Mouse (Mus musculus): ENCODE data around the gene Ccdc6.

The Ccdc6 gene

DNA sequence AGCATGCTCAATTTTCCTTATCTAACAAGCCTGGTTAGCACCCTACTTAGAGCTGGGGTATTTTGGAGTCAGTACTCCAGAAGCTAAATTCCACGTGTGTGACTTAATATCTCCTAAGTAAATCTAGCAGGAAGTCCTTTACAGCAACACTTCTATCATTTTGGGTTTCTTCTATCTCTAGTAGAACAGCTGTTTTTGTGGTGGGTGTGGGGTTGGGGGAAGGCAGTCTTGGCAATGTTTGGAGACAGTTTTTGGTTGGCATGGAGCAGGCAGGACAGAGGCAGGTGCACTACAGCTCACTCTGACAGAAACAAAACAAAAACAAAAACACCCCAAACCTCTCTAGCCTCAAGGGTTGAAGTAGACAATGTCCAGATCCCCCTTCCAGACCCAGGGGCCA, 3.1 kb upstream of the Ccdc6 start:
- no peak for DNase-seq (ENCODE audit: low spot score in 2 of 2)

DNA sequence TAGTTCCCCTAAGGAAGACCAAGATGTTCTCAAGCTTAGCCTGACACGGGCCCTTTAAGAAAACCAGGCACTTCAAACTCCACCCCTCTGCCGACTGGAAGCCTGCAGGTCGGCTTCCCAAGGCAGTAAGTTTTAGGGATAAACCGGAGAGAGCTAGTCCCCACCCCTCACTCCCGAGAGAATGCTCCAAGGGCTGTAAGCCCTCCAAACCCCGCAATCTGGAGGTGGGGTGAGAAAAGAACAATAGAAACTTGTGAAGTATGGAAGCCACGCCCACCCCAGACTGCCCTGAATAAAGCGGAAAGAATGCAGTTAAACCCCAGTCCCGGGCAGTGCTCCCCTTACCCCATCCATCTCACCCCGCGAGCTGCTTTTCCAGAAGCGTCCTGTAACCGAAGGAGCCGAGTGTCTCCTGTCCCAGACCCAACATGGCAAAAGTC, 1.9 kb upstream of the Ccdc6 start:
- peak in 1 of 2 experiments; percentile 5 for DNase-seq (ENCODE audit: low spot score in 2 of 2)

DNA sequence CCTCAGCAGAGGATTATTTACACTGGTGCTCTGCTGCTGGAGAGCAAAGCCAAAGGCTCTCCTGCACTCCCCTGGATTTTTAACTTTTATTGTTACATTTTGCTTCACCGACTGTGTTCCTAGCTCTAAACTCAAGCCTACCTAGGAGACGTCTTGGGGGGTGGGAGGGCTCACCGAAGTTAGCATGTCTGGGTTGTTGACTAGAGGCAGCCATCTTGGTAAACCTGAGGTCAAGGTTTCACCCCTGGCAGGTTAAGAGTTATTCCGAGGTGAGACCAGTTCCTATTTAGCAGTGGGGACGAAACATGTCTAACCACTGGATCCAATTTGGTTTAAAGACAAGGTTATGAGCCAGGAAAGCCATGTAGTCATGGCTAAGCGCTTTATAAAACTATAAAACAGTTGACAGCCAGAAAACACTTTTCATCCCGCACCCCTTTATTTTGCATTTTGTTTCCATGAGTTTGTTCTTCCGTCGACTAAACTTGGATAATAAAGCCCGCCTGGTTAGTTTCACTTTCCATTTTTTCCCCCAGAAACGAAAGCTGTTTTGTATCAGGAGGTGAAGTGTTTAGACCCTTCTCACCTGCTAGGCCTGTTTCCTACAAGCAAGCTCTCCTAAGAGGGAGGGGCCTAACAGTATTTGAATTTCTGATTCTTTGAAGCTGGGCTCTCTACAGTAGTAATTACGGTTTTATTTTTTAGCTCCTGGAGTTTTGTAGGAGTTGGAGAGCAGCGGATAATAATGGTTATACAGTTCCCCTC, 1.2 kb upstream of the Ccdc6 start:
- DNase-seq (ENCODE audit: low spot score in 2 of 2): no peak

GRCm38 (mm10) chr10:70097291-70097901, 475 bp downstream of the Ccdc6 start:
- DNase-seq (ENCODE audit: low spot score in 2 of 2): no peak

DNA sequence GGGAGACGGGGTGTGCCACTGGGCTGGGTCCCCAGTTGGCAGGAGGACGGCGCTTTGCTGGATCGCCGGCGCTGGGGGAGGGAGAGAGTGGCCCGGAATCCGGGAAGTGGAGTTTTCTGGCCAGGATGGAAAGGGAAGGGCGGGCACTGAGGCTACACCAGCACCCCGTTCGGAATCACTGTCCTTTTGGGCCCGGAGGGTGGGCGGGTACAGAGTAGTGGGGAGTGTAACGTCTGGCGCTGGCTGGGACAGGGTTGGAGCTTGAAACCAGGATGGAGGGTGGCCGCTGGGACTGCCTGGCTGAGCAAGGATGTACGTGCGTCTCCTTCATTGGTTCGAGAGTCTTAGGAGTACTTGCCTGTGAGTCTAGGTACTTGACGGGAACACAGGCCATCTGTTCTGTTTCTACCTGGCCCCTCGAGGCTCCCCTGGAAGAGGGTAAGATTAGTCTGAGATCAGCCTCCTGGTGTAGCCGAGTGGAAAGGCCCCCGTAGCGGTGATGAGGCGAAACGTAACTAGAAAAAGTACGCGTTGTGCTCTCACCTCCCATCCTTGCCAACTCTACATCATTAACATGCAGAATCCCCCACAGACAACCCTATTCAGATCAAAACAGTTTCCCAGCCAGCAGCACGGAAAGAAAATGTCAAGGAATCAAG, 1.1 kb downstream of the Ccdc6 start:
- DNase-seq (ENCODE audit: low spot score in 2 of 2): peak in 1 of 2 experiments; percentile 48

DNA sequence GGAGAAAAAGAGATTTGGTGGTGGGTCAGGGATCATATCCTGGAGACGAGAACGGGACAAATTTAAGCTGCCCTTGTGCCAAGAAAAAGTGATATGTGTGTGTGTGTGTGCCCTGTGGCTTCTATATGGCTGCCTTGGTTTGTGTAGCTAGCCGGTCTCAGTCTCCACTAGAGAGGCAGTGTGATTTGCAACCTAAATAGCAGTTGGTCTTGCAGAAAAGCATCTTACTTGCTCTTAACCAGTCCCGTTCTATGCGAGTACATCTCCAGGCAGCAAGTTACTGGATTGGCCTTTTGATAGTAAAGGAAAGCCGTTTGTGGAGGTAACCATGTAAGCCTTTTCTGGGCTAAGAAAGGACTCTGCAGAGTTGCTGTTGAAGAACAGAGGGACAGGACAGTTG, 1.7 kb downstream of the Ccdc6 start:
- no peak for DNase-seq (ENCODE audit: low spot score in 2 of 2)

GRCm38 (mm10) chr10:70099052-70099451, 2.1 kb downstream of the Ccdc6 start:
- no peak for DNase-seq (ENCODE audit: low spot score in 2 of 2)

DNA sequence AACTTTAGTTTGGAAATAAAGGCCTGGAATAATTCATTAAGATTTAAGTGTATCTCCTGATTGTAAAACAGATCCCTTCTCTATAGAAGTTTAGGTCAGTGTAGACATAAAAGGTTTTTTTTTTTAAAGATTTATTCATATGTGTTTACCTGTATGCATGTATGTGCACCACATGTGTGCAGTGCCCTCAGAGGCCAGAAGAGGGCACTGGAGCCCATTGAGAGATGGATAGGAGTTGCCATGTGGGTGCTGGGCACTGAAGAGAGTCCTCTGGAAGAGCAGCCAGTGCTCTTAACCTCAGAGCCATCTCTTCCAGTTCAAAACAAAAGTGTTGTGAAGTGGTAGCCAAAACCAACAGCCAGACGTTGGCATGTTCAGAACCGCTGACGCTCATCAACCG, 5.2 kb downstream of the Ccdc6 start:
- DNase-seq (ENCODE audit: low spot score in 2 of 2): no peak

- DNase-seq (ENCODE audit: low spot score in 2 of 2): no peak
Measured at GRCm38 (mm10) chr10:70108016-70108415, 11.1 kb downstream of the Ccdc6 start.

DNA sequence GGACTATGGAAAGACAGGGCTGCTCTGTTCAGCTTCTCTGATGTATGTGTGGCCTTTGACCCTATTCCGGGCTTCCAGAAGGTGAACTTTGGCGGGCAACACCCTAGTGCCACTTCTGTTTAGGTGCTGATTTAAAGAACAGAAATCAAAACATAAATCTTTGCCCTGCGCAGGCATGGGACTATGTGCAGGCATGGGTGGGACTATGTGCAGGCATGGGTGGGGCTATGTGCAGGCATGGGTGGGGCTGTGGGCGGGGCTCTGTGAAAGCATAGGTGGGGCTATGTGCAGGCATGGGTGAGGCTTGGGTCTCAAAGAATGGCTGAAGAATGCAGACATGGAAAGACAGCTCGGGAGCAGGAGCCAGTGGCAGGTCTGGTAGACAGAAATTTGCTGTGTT, 13.1 kb downstream of the Ccdc6 start:
- no peak for DNase-seq (ENCODE audit: low spot score in 2 of 2)

- no peak for DNase-seq (ENCODE audit: low spot score in 2 of 2)
Measured at GRCm38 (mm10) chr10:70110815-70111214, 13.9 kb downstream of the Ccdc6 start.

- DNase-seq (ENCODE audit: low spot score in 2 of 2): no peak
Measured at GRCm38 (mm10) chr10:70111643-70112042, 14.7 kb downstream of the Ccdc6 start.

DNA sequence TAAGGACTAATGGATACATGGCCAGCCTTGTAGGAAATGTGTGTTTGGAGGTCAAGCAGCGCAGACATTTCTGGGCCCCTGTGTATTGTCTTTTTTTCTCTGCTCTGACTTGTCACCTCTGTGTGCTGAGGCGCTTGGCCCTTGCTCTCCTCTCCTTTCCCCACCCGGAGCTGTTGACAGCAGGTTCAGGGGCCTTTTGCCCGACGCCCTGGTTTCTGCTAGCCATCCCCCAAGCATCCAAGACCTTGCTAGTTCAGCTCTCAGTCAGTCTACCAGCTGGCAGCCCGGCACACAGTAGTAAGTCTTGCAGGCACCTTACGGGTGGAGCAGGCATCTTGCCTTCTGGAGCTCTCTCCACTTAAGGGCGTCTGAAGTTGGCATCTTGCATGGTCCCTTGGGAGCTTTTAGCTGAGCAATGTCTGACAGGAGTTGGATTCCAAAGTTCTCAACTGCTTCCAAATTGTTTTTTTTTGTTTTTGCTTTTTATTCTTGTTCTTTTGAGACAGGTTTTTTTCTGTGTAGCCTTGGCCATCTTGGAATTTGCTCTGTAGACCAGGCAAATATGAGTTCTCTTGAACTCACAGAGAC, 17.2 kb downstream of the Ccdc6 start:
- no peak for DNase-seq (ENCODE audit: low spot score in 2 of 2)

DNA sequence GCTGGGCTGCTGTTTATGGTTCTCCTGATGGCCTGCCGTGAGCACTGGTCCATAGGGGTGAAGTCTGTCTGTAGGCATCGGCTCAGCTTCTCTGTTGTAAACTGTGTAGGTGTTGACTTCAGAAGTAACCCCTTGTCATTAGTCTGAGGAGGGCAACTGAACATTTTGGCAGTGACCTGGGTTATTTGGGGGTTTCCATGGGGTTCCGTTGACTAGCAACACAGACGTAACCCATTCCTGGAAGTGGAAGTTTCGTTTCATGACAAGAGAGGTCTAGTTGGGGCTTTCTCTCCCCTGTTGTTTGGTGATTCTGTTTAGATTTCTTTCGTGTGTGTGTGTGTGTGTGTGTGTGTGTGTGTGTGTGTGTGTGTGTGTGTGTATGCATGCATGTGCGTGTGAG, 19.5 kb downstream of the Ccdc6 start:
- no peak for DNase-seq (ENCODE audit: low spot score in 2 of 2)

DNA sequence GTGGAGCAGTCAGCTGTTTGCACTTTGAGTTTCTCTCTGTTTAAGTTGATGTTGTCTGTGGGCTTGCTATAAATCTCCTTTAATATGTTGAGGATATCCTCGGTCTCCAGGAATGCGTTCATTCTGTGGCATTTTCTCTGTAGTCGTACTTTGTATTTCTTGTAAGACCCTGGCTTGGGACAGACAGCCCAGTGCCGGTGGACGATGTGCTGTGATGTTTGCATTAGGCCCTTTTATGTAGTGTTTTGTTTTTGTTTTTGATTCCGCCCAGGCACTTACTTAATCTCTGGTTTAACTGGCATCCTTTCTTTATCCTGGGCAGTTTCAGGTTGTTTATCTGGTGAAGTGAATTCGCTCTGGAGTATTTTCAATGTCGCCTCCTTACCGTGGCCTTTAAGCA, 22.5 kb downstream of the Ccdc6 start:
- no peak for DNase-seq (ENCODE audit: low spot score in 2 of 2)

DNA sequence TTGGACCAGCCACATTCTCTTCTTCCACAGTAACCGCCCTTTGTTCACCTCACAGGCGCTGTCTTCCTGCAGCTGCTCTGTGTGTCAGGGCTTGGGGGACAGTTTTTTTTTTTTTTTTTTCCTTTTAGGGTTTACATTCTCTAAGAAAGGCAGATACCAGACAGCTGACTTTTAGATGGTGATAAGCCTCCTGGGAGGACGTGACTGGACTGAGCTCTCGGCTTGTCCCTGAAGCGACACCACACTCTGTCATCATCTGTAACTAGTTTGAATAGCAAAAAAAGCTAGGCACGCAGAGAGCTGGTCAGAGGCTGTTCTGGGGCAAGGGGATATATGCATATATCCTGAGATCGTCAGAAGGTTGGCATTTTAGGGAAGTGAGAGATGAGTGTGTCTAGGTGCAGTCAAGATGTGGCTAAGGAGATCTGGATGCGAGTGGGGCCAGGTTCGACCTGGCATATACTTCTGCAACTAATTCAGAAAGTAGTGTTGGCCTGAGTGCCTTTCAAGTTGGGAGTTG, 23.0 kb downstream of the Ccdc6 start:
- DNase-seq (ENCODE audit: low spot score in 2 of 2): no peak

DNA sequence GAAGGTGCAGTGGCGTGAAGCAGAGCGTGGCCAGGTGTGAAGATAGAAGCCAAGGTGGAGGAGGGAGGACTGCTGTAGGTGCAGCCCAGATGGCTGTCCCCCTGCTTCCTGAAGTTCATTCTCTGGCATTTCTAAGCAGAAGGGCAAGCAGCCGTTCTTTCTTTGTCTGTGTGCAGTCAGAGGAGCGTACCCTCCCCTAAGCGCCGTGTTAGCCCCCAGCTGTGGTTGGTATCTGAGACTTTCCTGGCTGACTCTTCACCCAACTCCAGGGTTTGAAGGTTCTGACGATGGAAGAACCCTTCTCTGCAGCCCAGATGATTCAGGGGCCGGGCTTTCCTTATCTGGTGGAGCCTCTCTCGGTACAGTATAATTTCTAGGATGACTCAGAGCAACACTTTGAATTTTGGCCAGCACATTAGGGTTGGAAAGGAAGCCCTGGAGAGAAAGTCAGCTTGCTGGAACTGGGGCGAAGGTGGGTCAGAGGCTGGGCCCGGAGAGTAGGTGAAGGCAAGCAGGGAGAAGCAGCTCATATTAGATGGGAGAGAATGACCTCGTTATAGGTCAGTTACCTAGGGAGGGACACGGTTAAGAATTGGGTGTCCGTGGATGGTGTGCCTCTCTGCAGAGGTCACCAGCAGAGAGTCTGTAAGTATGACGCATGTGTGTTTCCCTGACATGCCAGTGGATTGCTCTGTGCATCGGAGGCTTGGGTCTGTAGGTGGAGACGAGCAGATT, 23.9 kb downstream of the Ccdc6 start:
- no peak for DNase-seq (ENCODE audit: low spot score in 2 of 2)

DNA sequence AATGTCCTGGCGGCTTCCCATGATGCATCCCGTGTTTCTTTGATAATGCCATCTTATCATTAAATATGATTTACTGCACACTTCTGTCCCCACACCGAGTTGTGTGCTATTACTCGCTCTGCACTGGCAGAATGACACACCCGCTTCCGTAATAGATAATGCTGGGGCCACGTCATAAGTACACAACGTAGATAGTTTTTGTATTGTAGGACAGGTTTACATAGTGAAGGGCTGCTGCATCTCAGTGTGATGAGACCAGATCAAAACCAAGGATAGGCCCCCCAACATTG, 24.4 kb downstream of the Ccdc6 start:
- DNase-seq (ENCODE audit: low spot score in 2 of 2): no peak

- no peak for DNase-seq (ENCODE audit: low spot score in 2 of 2)
Measured at GRCm38 (mm10) chr10:70123454-70123853, 26.5 kb downstream of the Ccdc6 start.

GRCm38 (mm10) chr10:70125491-70125890, 28.6 kb downstream of the Ccdc6 start:
- no peak for DNase-seq (ENCODE audit: low spot score in 2 of 2)

- DNase-seq (ENCODE audit: low spot score in 2 of 2): no peak
Measured at GRCm38 (mm10) chr10:70127273-70127672, 30.4 kb downstream of the Ccdc6 start.

DNA sequence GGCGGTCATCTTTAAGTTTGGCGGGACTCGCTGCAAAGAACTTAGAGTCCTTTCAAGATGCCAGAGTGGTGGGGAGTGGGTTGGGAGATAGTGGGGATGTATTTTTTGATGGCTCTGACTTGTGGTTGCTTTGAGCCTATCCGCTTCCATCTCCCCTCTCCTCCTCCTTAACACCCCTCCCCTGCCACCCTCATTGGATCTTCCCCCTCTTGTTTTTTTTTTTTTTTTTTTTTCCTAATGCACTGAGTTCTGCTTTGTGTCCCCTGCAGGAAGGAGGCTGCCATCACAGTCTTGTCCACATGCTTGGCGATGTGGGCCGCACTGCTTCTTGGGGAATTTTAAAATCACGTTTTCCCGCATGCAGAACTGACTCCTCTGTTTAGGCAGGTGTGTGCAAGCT, 31.5 kb downstream of the Ccdc6 start:
- no peak for DNase-seq (ENCODE audit: low spot score in 2 of 2)
